Mouse (Mus musculus): Measurements from ENCODE around the gene Unc50.

DNA sequence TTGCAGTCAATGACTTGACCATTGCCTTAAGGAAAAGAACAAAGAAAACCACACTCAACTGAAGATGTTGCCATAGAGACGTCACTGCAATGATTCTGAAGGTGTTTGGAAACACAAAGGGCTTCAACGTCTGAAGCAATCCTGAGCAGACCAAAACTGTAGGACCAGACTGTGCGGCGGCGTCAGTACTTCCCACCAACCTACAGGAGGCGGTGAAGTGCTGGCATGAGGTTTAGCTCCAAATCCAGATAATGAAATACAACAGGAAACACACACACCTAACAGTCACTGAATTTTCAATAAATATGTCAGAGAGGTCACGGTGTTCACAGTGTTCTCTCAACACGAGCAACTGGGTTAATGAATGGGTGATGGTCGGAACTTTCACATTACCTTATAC, 49.1 kb downstream of the Unc50 start:
- TF ChIP-seq CTCF (IDR thresholded peaks at IDR 0.05; ENCODE audit: control insufficient read depth, insufficient read depth, insufficient replicate concordance, low read depth, low read length) (no peak), POLR2A (IDR thresholded peaks at IDR 0.05; ENCODE audit: control insufficient read depth, low read depth, low read length) (no peak)
